Mouse (Mus musculus) lung, postnatal 36 days (tissue): ENCODE results near the gene C1qtnf12.

ENCODE experiments used
- DNase-seq: peaks from one replicate; pipeline ENCODE4 v3.0.0; 2022; ENCODE audit warnings: mixed read lengths

C1qtnf12 gene

GRCm38 (mm10) chr4:155962167-155962971 lies at the start of gene C1qtnf12:
C1qtnf12 (plus strand) TSS chr4:155962318.
- peak; percentile 41 for DNase-seq

- no peak for DNase-seq
Observed at GRCm38 (mm10) chr4:155932031-155932430, 30.1 kb upstream of the C1qtnf12 start.

DNA sequence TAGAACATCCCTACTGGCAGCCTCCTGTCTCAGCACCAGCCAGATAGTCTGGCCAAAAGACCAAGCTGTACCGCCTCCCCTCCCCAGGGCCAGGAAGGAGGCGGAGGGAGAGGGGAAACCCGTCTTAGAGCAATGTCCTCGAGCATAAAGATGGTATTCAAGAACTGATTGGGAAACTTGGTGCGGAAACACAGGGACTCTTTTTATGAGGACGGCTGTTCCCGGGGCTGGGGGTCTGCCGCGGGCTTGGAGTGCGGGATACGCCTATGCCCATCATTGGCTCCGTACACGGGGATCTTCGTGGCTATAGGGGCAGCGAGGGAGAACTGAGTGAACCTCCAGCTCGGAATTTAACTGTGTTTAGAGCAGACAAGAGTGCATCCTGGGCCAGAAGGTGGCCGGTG lies 19.1 kb upstream of the C1qtnf12 start:
- peak; percentile 34 for DNase-seq

DNA sequence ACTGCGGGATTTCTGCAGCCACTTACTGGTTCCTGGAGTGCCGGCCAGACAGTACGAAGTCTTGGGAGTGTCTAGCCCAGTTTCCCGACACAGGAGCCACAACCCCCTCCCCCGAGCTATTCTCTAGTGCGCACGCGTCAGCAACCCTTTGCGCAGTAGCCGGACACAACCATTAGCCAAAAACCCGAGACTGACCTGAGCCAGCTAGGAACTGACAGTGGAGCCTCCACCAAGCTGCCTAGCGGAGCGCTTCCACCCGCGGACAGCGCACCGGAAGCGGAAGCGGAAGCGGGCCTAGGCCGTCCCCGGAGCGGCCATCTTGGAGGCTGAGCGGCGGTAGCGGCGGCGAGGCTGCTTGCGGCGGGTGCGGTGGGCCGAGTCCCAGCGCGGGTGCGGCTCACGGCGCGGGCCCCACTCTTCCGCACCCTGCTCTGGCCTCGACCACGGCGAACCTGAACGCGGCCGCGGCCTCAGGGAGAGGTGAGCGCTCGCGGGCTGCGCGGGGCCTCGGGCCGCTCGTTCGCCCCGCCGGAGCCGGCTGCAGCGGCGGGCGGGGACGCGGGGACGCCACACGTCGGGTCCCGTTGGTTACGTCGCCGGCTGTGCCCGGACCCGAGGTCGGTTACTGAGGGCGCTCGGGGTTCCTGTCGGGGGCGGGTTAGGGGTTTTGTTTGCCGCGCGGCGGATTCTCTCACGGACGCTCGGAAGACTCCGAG lies 18.4 kb upstream of the C1qtnf12 start, which contains the start of gene Ube2j2:
Gene Ube2j2 (plus strand): TSS at position 298 of the 716 bp plus-strand sequence.
- peak; percentile 95 for DNase-seq

DNA sequence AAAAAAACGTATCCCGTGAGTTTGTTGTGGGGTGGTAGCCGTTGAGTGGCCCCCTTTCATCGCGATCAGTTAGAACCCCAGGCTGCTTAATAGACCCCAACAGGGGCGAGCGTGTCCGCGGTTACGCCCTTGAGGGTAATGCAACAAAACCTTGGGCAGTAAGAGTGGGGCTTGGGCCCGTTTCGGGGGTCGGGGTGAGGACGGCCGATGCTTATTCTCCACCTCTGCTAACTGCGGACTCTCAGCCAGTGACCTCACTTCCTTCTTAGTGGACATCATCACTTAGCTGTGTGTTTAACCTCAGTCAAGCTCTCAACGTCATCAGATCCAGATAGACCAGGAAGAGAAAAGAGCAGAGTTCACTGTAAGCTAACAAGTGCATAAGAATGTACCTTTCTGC lies 17.8 kb upstream of the C1qtnf12 start:
- DNase-seq, result peak; percentile 27

DNA sequence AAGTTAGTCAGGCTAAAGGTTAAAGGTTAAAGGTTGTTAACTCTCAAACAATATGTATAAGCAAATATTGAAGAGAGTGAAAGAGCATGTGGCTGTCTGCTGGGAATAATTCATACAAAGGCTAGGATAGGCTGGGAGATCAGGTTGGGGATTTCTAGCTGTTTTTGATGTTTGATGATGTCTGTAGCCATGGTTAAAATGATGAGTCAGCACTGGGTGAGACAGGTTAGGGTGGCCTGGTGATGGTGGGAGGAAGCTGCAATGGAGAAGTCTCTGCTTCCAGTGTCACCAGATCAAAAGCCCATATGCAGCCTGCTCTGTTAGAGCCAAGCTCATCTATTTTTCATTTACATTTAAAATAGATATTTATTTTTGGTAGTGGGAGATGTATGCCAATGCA lies 15.0 kb upstream of the C1qtnf12 start:
- no peak for DNase-seq

DNA sequence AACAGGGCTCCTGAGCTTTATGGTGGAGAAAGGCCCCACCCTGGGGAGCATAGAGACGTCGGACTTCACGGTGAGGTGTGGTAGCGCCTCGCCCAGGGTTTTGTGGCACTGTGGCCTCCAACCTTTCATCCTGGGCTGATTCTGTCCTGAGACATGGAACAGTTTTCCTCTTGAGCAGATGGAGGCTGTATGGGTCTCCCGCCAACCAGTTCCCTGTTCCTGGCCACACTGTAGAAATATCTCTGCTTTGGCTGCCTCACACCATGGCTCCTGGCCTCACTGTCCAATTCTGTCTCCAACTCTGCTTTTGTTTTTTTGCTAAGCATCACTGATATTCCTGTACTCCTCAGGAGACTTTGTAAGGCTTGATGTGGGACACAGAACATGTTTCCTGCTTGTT lies 6.6 kb upstream of the C1qtnf12 start:
- no peak for DNase-seq

- peak; percentile 90 for DNase-seq
Observed at GRCm38 (mm10) chr4:155959275-155959674, 2.8 kb upstream of the C1qtnf12 start.

DNA sequence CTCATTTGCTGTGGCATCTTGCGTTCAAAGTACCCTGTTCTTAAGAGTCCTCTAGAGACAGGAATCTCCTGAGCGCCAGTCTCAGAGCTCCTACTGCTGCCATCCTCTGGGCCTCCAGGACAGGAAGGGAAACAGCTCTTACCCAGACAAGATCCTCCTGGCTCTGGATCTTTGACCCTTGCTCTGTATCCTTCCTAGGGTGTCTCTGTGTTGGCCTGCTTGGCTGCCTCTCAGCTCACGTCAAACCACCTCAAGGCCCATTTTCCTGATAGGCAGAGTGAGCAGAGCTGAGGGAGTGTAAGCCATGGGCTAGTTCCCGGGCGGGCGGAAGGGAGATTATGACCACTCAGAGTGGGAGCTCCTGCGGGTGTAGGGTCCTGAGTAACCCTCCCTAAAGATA lies 988 bp downstream of the C1qtnf12 start:
- no peak for DNase-seq

- no peak for DNase-seq
Observed at GRCm38 (mm10) chr4:155964396-155964795, 2.3 kb downstream of the C1qtnf12 start.

DNA sequence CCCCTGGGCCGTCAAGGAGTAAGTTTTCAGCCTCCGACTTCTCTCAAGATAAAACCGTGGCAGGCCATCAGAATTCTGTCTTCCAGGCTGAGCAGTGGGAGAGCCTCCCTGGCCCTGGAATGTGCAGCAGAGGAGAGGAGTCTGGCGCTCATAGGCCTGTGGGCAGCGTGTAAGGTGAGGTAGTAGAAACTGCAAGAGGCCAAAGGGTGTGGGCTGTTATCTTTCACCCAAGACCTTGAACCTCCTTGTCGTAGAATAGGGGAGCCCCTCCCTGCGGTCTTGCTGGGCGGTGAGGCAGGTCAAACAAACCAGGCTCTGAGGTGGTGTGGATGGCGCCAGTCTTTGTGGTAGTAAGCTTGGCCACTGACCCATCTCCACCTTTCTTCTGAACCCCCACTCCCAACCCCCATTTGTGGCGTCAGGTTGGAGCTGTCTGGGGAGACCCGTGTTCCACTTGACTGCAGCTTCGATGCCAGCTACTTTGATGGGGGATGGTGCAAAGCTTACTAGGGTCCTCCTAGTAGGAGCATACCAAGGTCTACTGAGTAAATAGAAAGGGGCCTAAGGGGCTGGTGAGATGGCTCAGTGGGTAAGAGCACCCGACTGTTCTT lies 7.0 kb downstream of the C1qtnf12 start:
- DNase-seq, result no peak

- DNase-seq, result no peak
Observed at GRCm38 (mm10) chr4:155970286-155970685, 8.2 kb downstream of the C1qtnf12 start.

DNA sequence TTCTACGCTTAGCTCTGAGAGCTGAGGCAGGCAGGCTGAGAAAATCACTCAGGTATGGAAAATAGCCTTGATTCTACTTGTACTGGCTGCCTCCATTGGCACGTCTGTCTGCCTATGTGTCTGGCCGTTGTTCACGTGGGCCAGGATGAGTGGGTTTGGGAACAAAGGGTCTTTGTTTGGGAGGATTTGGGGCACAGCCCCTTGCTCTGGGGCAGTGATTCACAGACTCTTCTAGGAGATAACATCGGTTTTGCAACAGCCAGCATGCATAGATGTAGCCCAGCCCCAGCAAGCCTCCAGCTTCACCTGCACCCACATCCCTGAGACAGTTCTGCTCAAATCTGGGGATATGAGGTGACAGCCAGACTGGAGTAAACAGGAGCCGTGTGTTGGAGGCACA lies 10.5 kb downstream of the C1qtnf12 start:
- no peak for DNase-seq

- DNase-seq, result no peak
Observed at GRCm38 (mm10) chr4:155973239-155973638, 11.1 kb downstream of the C1qtnf12 start.

DNA sequence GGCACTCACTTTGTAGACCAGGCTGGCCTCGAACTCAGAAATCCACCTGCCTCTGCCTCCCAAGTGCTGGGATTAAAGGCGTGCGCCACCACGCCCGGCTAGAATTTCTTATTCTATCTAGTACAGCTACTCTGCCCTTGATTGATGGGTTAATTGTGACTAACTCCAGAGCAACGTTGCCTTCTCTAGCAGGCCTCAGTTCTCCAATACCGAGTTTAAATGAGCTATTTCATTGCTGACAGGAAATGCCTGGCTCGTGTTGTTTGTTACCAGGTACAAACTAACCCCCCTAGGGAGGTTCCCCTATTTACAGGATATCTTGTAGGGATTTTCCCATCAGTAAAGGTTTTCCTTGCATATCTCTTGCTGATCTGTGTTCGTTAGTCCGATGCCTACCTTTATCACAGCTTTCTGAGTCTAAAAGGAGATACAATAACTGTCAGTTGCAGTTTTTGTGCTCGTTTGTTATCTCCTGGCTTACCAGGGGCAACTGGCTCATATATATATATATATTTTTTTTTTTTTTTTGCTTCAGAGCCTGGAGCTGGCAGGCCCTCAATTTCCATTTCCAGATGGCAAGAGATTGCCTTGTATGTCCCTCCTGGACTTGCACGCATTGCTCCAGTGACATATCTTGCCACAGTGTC lies 19.4 kb downstream of the C1qtnf12 start:
- DNase-seq, result no peak

DNA sequence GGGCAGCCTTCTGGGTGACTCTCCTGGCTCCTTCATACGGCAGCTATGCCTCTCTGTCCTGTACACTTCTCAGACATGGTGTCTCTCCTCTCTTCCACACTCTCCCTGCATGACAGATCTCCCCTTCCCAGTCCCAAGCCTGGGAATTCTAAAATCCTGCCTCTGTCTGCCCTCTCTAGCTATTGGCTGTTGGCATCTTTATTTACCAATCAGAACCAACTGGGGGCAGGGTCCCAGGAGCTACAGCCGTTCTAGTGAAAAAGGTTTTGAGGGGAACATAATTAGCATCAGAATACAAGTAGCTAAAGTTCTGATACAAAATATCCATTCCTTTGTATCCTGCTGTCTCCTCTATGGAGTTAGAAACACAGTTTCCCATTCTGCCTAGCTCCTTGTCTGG lies 21.7 kb downstream of the C1qtnf12 start:
- DNase-seq, result no peak

GRCm38 (mm10) chr4:155991211-155991907 lies 29.2 kb downstream of the C1qtnf12 start:
- DNase-seq, result peak; percentile 30

DNA sequence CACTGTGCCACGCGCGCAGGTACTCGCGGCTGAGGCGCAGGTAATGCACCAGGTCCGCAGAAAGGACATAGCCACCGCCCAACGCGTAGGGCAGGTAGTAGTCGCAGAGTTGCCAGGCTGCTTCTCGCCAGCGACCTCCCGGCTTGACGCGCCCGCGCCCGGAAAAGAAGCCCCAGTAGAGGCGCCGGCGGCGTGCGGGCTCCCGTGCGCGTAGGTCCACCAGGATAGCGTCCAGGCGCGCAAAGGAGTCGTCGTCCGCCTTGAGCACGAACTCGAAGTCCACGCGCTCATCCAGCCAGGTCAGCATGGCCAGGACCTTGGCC lies 29.8 kb downstream of the C1qtnf12 start:
- no peak for DNase-seq

DNA sequence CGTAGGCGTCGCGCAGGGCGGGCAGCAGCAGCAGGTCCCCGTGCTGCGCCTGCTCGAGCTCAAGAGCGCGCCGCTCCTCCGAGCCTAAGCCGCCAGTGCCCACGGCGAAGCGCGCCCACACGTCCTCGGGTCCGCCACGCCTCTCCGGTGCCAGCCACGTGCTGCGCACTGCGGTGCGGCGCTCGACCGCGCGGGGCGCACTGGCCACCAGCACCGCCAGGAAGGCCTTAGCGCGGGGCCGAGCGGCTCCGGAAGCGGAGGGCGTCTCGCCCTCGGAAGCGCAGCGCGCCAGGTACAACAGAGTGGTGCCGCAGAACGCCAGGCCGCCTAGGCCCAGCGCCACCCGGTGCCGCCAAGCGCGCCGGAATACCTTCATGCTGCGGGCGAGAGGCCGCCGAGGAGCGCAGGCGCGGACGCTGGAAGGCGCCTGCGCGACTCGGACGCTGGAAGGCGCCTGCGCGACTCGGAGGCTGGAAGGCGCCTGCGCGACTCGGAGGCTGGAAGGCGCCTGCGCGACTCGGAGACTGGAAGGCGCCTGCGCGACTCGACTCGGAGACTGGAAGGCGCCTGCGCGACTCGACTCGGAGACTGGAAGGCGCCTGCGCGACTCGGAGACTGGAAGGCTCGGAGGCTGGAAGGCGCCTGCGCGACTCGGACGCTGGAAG lies 30.3 kb downstream of the C1qtnf12 start, which contains the start of the genes B3galt6 and Sdf4:
Gene B3galt6 (minus strand): TSS at position 409 of the 665 bp plus-strand sequence.
Gene Sdf4 (plus strand): TSS at position 632 of the 665 bp plus-strand sequence.
- DNase-seq, result peak; percentile 84

DNA sequence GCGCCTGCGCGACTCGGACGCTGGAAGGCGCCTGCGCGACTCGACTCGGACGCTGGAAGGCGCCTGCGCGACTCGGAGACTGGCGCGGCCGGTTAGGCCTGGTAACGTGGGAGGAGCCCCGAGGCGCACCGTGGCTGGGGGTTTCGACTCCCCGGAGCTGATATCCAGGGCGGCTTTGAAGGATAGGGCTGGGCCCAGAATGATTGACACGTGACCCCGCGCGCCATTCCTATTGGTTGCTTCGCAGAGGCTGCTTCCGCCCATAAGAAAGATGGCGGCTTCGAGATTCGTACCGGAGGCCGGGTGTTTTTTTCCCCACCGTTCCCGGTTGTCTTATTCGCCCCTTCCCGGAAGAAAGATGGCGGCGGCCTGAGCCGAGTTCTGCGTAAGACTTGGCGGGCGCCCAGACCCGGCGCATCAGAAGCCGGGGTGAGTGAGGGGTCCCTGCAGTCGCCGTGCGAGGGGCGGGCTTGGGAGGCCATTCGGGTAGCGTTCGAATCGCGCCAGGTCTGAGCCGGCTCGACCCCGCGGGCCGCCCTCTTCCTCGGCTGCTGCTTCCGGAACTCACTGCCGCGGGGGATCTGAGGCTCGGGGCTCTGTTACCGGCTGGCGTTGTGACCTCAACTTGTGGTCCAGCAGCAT lies 30.9 kb downstream of the C1qtnf12 start:
- DNase-seq, result peak; percentile 98

- DNase-seq, result no peak
Observed at GRCm38 (mm10) chr4:155993606-155994005, 31.5 kb downstream of the C1qtnf12 start.
